Mouse (Mus musculus) Patski (cell line): ENCODE data around the gene Vwa7. TPM values are rescaled to one million over a fixed set of nuclear protein-coding genes. Genes with fewer than 3 reads are reported as not detected.

Experiments used
- ATAC-seq: fragments of 100-300 bp; one replicate; pipeline ENCODE4 v1.8.0; 2021
- CTCF ChIA-PET: fragments of 350-600 bp; sonication (Branson Sonifier 250); formaldehyde crosslinking; loops from one replicate; lab custom pipeline; 2022; ENCODE audit warnings: inconsistent platforms; lab: Charles Lee
- POLR2A ChIA-PET: fragments of 350-600 bp; sonication (Branson Sonifier 250); formaldehyde crosslinking; loops from one replicate; lab custom pipeline; 2022; ENCODE audit warnings: antibody characterized with exemption, inconsistent platforms; lab: Charles Lee
- DNase-seq: peaks from one replicate; pipeline ENCODE4 v3.0.0-alpha.2; 2011; ENCODE audit warnings: low read depth, low spot score
- H3K27me3 ChIP-seq: fragments of 371-371 bp; one replicate; pipeline ENCODE4 v1.5.1; 2021
- CTCF ChIP-seq: fragments of 100-300 bp; IDR thresholded peaks from one replicate; pipeline ENCODE4 v1.5.1; 2021
- in situ Hi-C: fragments of 300-500 bp; cut with MboI; formaldehyde crosslinking; loops from 3 replicates; pipeline ENCODE4 v1.11.1; 2018; ENCODE audit warnings: low pct_unique_long_range_greater_than_20kb, mixed read lengths
- polyA plus RNA-seq: library from polyadenylated mRNA; unstranded; gene quantifications from one replicate; pipeline ENCODE4 v1.2.3, GENCODE M21; 2021

Gene Vwa7
- polyA plus RNA-seq, 1 experiment from 2014 or later, result 1.2 TPM

DNA sequence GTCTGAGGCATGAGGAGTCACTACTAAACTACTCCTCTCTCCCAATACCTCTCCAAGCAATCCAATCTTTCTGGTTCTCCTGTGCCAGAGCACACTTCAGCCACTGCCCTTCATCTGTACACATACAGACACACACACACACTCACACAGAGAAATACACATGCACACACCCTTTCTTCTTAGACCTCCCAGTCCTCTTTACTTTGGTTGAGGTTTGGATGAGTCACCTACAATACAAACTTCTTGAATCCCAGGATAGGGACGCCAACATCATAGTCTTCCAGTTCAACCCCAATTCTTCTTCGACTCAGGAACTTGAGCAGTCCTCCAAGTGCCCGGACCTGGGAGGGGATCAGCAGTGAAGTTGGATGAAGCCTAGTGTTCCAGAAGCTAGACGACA, 27.4 kb downstream of the Vwa7 start:
- ChIA-PET POLR2A (no interaction called here), CTCF (interaction anchor here (0.7 kb wide), 1 partner anchor 15 kb away, joined by 3 read pairs; no protein-coding TSS in a partner anchor)
- H3K27me3 ChIP-seq, result no peaks in the 10 kb centered on the region
- DNase-seq (no peak), ATAC-seq (no peak)
- TF ChIP-seq CTCF, result no peak
- in situ Hi-C loops, result no loop called here

DNA sequence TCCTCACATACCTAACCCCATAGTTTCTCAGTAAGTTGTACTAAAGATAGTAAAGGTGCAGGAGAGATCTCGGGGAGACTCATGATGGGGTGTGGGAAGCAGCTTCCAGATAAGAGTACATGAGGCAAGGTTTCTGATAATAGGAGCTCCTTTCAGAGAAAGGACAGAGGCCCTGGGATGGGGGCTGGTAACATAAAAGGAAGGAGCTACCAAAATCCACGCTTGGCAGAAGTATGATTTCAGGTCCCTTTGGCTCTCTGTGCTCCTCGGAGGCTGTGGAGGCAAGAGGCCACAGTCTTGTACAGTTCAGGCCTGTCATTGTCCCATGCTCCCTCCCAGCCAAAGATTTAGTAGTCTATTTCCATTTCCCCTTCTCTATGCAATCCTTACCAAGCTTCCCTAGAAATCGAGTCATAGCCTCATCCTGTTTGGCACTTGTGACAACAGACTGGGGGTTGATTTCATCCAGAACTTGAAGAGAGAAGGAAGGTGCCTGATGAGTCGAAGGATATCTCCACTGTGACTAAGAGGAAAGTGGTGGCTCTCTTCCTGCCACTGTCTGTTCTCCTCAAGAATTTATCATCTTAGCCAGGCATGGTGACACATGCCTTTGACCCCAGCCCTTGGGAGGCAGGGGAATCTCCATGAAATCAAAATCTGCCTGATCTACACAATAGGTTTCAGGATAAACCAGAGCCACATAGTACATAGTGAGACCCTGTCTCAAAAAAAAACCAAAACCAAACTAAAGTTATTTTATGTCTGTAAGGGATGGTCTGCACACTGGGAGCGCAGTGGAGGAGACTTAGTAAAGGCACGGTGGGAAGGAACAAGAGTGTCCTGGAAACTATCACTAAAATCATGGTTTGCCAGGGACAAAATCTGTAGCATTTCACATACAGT, 28.8 kb downstream of the Vwa7 start:
- CTCF ChIA-PET, result no interaction called here
- DNase-seq (no peak), ATAC-seq (no peak)
- no peak for TF ChIP-seq CTCF
- POLR2A ChIA-PET, result interaction anchor here (0.5 kb wide), 2 partner anchors 30 to 119 kb away, joined by 4 to 5 read pairs; no protein-coding TSS in a partner anchor
- H3K27me3 ChIP-seq, result no peaks in the 10 kb centered on the region
- in situ Hi-C loops, result no loop called here

DNA sequence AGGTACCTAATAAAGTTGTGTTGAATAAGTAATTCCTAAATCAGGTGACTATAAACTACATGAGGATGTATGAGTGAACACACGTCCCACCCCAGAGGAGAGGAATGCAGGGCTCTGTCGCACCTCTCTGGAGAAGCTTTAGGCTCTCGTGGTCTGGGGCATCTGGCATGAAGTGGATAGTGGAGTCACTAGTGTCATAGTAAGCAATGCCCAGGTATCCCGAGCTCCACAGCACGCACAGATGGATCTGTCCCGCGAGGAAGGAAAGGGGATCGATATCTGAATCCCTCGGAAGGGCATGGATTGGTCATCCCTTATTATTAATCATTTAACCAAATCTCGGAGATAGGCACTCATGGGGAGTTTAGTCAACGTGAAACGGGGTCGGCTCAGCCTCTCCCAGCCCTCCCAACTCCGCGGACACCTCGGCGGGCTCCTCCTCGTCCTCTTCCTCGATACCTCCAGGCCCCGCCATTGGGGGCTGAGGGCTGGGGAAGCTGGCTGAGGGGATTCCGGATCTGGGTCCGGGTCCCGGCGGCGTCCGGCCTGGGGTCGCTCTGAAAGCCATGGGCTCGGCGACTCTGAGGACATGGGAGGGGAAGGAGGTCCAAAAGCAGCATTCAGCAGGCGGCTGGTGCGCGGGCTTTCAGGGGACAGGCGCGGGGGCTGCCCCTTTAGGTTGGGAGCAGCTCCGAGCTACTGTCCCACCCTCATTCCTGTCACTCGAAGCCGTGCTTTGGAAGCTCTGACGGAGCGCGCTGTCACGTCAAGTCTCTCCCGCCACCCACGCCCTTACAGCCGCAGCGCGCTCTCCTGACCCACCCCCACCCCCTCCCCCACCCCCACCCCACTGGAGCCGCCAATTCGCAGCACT, 29.7 kb downstream of the Vwa7 start:
- ATAC-seq (peak; percentile 6), DNase-seq (no peak)
- ChIA-PET POLR2A (interaction anchor here (0.6 kb wide), 1 partner anchor 18 kb away, joined by 3 read pairs; the partner anchor contains the start of gene Sapcd1), CTCF (interaction anchor here (1.4 kb wide), 1 partner anchor 16 kb away, joined by 4 read pairs; no protein-coding TSS in a partner anchor)
- in situ Hi-C loops, result no loop called here
- TF ChIP-seq CTCF, result no peak
- H3K27me3 ChIP-seq, result no peaks in the 10 kb centered on the region

DNA sequence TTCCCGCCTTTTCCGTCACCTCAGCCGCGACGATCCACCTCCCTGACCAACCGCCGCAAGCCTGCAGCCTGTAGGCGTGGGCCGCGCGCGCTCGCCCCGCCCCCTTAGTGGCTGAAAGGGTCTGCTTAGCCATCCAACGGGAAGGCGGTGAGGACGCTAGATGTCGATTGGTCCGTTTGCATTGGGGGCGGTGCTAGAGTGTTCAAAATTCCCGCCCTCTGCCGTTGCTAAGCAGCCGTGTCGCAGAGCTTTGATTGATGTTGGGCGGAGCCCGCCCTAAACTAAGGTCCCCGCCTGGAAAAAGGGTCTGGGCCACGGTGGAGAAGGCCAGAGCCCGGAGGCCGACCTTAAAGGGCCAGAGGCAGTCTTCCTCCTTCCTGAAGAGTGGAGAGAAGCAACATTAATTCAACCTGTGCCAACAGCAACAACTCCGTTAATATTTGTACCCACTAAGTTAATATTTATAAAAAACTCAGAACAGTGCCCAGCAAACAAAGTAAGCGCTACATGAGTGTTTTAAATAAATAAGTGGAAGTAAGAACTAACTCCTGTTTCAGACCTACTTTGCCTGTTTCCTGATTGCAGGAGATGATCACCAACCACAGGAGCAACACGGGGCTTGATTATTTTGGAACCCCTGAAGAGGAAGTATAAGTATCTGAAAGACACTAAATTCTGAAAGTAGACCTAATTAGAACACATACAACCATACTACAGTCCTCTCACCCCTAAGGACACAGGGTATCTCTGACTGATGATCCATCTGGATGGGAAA, 30.5 kb downstream of the Vwa7 start, which contains the start of gene Msh5:
Gene Msh5, minus strand, starts transcription at position 65 of the 775 bp plus-strand sequence.
- ChIA-PET CTCF (interaction anchor here (1.4 to 1.9 kb wide), 2 partner anchors 17 to 26 kb away, joined by 4 to 6 read pairs; no protein-coding TSS in a partner anchor), POLR2A (interaction anchor here (0.6 to 0.8 kb wide), 2 partner anchors 19 to 25 kb away, joined by 3 read pairs; partner anchors contain the start of gene Sapcd1)
- DNase-seq (peak; percentile 93), ATAC-seq (peak; percentile 87)
- H3K27me3 ChIP-seq, result no peaks in the 10 kb centered on the region
- TF ChIP-seq CTCF, result no peak
- in situ Hi-C loops, result no loop called here

DNA sequence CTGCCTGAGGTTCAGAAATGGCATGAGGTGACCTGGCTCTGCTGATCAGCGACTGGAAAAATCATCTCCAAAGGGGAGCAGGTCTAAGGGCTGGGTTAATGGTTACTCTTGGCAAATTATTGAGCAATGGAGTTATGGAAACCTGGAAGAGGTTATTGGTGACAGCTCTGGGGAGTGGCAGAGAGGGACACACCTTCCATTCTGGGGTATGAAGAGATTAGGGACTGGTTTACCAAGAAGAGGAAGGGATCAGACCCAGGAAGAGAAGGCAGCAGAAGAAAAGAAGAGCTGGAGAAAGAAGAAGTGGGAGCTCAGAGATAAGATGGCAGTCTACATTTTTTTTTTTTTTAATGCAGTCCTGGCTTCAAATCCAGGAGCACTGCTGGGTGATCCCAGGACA, 31.3 kb downstream of the Vwa7 start:
- no peak for DNase-seq
- ChIA-PET POLR2A (interaction anchor here (0.6 to 1.4 kb wide), 5 partner anchors 11 to 79 kb away, joined by 3 to 9 read pairs (median 3); partner anchors contain the start of genes D17H6S53E and Ddah2), CTCF (interaction anchor here (1.9 kb wide), 1 partner anchor 26 kb away, joined by 6 read pairs; no protein-coding TSS in a partner anchor)
- H3K27me3 ChIP-seq, result no peaks in the 10 kb centered on the region
- no peak for ATAC-seq
- no peak for TF ChIP-seq CTCF
- in situ Hi-C loops, result no loop called here

DNA sequence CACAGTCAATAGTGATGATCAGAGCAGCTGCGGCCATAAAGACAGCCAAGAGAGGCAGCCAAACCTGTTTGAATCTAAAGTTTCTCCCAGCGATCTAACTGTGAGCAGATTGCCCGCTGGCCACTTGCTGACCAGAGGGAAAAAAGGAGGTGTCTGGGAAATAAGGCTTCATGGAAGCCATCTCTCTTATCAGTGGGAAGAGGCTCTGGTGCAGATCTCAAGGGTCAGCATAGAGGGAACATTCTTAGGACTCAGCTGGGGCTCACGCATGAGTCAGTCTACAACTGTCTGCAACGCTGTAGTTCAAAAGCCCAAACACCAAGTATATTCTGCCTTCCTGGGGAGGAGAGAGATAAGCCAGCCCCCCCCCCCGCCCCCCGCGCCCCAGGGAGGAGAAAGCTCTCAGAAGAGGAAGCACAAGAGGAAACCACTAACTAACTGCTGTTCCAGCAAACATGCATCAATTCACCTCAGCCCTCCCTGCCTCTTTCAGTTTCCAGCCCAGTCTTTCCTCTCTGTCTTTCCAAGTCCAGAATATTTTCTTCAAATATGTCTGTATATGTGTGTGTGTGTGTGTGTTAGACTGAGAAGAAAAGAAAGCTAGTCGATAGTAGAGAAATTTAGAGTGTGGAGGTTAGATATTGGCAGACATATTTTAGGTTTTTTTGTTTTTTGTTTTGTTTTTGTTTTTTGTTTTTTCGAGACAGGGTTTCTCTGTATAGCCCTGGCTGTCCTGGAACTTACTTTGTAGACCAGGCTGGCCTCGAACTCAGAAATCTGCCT, 32.0 kb downstream of the Vwa7 start:
- ChIA-PET CTCF (interaction anchor here (1.9 kb wide), 1 partner anchor 27 kb away, joined by 6 read pairs; no protein-coding TSS in a partner anchor), POLR2A (interaction anchor here (0.8 to 1.4 kb wide), 4 partner anchors 10 to 78 kb away, joined by 3 to 9 read pairs (median 4); partner anchors contain the start of genes D17H6S53E and Ddah2)
- TF ChIP-seq CTCF, result no peak
- H3K27me3 ChIP-seq, result no peaks in the 10 kb centered on the region
- ATAC-seq (no peak), DNase-seq (no peak)
- in situ Hi-C loops, result no loop called here

DNA sequence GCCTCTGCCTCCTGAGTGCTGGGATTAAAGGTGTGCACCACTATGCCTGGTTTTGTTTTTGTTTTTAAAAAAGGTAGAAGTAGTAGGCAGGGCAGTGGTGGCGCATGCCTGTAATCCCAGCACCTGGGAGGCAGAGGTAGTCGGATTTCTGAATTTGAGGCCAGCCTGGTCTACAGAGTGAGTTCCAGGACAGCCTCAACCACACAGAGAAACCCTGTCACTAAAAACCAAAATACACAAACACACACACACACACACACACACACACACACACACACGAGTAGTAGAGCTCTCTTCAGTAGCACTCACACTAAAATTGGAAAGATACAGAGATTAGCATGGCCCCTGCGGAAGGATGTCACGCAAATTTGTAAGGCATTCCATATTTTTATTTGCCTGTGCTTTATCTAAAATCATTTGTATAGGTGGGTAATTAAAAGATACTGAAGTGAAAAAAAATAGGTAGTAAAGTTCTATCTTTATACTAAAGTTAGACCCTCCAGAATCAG, 32.6 kb downstream of the Vwa7 start:
- no peak for TF ChIP-seq CTCF
- no peak for ATAC-seq
- in situ Hi-C loops, result no loop called here
- CTCF ChIA-PET, result interaction anchor here (0.6 to 1.9 kb wide), 3 partner anchors 19 to 40 kb away, joined by 3 to 6 read pairs (median 3); no protein-coding TSS in a partner anchor
- no peak for DNase-seq
- no peaks in the 10 kb centered on the region for H3K27me3 ChIP-seq
- POLR2A ChIA-PET, result interaction anchor here (1.2 kb wide), 1 partner anchor 10 kb away, joined by 4 read pairs; the partner anchor contains the start of gene Ddah2

DNA sequence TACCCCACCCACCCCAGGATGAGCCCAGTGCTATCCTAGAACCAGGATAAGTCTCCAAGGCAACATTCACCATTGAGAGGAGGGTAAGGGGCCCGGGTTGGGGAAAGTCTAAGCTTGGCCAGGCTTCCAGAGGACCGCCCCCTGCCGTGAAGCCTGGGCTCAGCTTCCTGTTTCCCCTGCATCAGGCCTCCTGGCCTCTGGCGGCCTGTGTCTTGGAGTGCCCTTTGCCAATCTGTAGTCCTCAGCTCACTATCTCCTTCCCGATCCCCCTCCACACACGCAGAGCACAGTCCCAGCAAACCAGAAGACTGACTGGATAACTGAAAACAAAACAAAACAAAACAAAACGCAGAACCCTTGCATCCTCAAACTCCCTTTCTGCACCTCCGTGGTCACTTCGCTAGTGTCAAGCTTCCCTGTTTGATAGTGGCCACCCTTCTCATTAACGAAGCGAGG, 33.2 kb downstream of the Vwa7 start, which contains the start of gene Clic1:
Gene Clic1, plus strand, starts transcription at position 406 of the 456 bp plus-strand sequence.
- TF ChIP-seq CTCF, result no peak
- no peak for ATAC-seq
- no peak for DNase-seq
- in situ Hi-C loops, result no loop called here
- POLR2A ChIA-PET, result interaction anchor here (0.7 to 1.2 kb wide), 4 partner anchors 9 to 49 kb away, joined by 3 to 4 read pairs (median 3); partner anchors contain the start of gene Ddah2
- CTCF ChIA-PET, result interaction anchor here (0.6 to 1.9 kb wide), 3 partner anchors 20 to 40 kb away, joined by 3 to 6 read pairs (median 3); no protein-coding TSS in a partner anchor
- no peaks in the 10 kb centered on the region for H3K27me3 ChIP-seq
